Mouse (Mus musculus): ENCODE measurements around the gene Igsf3.

Gene Igsf3

GRCm38 (mm10) chr3:101372345-101372980 is 4.4 kb upstream of the Igsf3 start:
- no peak for DNase-seq (ENCODE audit: low spot score)

GRCm38 (mm10) chr3:101377256-101378024 is 557 bp downstream of the Igsf3 start:
- no peak for DNase-seq (ENCODE audit: low spot score)

- no peak for DNase-seq (ENCODE audit: low spot score)
These were observed 1.2 kb downstream of the Igsf3 start for GRCm38 (mm10) chr3:101378102-101378501.

GRCm38 (mm10) chr3:101379789-101380188 is 2.9 kb downstream of the Igsf3 start:
- no peak for DNase-seq (ENCODE audit: low spot score)

GRCm38 (mm10) chr3:101381691-101382090 is 4.8 kb downstream of the Igsf3 start:
- DNase-seq (ENCODE audit: low spot score), result no peak

- DNase-seq (ENCODE audit: low spot score), result no peak
These were observed 5.9 kb downstream of the Igsf3 start for GRCm38 (mm10) chr3:101382751-101383150.

GRCm38 (mm10) chr3:101386430-101387016 is 9.6 kb downstream of the Igsf3 start:
- DNase-seq (ENCODE audit: low spot score), result no peak

- no peak for DNase-seq (ENCODE audit: low spot score)
These were observed 11.0 kb downstream of the Igsf3 start for GRCm38 (mm10) chr3:101387849-101388248.

- no peak for DNase-seq (ENCODE audit: low spot score)
These were observed 12.7 kb downstream of the Igsf3 start for GRCm38 (mm10) chr3:101389566-101389965.

- DNase-seq (ENCODE audit: low spot score), result no peak
These were observed 13.6 kb downstream of the Igsf3 start for GRCm38 (mm10) chr3:101390472-101390871.

GRCm38 (mm10) chr3:101391991-101392390 is 15.1 kb downstream of the Igsf3 start:
- DNase-seq (ENCODE audit: low spot score), result no peak

- no peak for DNase-seq (ENCODE audit: low spot score)
These were observed 16.3 kb downstream of the Igsf3 start for GRCm38 (mm10) chr3:101393103-101393644.

GRCm38 (mm10) chr3:101393659-101394539 is 17.0 kb downstream of the Igsf3 start:
- DNase-seq (ENCODE audit: low spot score), result no peak

- no peak for DNase-seq (ENCODE audit: low spot score)
These were observed 18.5 kb downstream of the Igsf3 start for GRCm38 (mm10) chr3:101395341-101395740.

- DNase-seq (ENCODE audit: low spot score), result no peak
These were observed 19.2 kb downstream of the Igsf3 start for GRCm38 (mm10) chr3:101396061-101396460.

- no peak for DNase-seq (ENCODE audit: low spot score)
These were observed 19.9 kb downstream of the Igsf3 start for GRCm38 (mm10) chr3:101396726-101397263.

GRCm38 (mm10) chr3:101397422-101397821 is 20.5 kb downstream of the Igsf3 start:
- no peak for DNase-seq (ENCODE audit: low spot score)

GRCm38 (mm10) chr3:101398071-101398786 is 21.3 kb downstream of the Igsf3 start:
- DNase-seq (ENCODE audit: low spot score), result no peak

- no peak for DNase-seq (ENCODE audit: low spot score)
These were observed 22.0 kb downstream of the Igsf3 start for GRCm38 (mm10) chr3:101398877-101399276.

- DNase-seq (ENCODE audit: low spot score), result no peak
These were observed 24.6 kb downstream of the Igsf3 start for GRCm38 (mm10) chr3:101401501-101401900.

Data from ovary, postnatal 10 days (tissue).